Mouse (Mus musculus): Measurements from ENCODE around the gene Acp6. TPM values are rescaled to one million over a fixed set of nuclear protein-coding genes. Genes with fewer than 3 reads are reported as not detected.
A peak's percentile ranks its signal among the peaks of the same experiment; 100 is the strongest.

Gene Acp6
- total RNA-seq, 2 experiments from 2014 or later: 26.1 to 32.1 TPM

DNA sequence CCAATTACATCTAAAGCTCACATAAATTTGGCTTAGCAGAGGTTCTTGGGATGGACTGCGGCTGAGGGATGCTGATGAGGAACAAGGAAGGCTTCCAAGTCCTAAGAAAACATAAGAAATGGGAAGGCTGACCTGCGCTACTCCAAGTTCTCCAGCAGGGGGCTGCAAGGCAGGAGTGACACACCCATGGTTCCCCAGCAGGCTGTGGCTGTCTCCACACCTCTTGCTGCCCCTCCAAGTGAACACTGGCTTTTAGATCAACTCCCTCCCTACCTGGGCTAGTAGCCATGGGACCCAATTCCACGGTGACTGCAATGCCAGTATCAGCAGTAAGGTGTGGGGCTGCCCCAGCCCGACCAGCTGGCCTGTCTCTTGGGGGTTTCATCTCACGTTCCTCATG is 43.4 kb downstream of the Acp6 start:
- peak; percentile 56 to 57 for DNase-seq (ENCODE audit: extremely low spot score in 1 of 2, low spot score in 2 of 2)
- intact Hi-C loops (cut with DNase I): loop anchor here (2.0 to 5.0 kb wide), 2 partner anchors 137 to 385 kb away; no protein-coding TSS in a partner anchor

DNA sequence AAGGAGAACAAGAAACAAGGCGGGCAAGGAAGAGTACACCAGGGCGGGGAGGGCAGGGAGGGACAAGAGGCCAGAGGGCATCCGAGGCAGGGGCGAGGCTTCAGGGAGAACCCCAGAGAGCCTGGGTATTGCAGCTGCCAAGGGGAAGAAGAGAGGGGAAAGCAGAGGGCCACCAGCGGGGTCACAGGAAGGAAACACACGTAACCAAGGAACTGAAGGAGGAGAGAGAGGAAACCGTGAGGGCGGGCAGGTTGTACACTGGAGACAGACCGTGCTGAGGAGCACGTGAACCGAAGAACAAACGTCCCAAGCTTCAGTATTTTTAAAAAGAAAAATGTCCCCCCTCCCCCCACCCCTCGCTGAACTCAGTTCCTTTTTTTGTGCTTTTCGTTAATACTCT is 45.3 kb downstream of the Acp6 start:
- H3K4me3 ChIP-seq: no peak overlapping the region
- no peak for TF ChIP-seq CTCF (IDR thresholded peaks at IDR 0.05)
- no peak overlapping the region for H3K27ac ChIP-seq
- no peak for DNase-seq (ENCODE audit: extremely low spot score in 1 of 2, low spot score in 2 of 2)
- intact Hi-C loops (cut with DNase I): loop anchor here (2.0 to 5.0 kb wide), 2 partner anchors 135 to 383 kb away; no protein-coding TSS in a partner anchor

More for the DNA sequence above, 43.4 kb downstream of the Acp6 start:
- Histone ChIP-seq H3K4me3 (no peak overlapping the region), H3K27ac (no peak overlapping the region)
- TF ChIP-seq CTCF (IDR thresholded peaks at IDR 0.05): peak; percentile 85

DNA sequence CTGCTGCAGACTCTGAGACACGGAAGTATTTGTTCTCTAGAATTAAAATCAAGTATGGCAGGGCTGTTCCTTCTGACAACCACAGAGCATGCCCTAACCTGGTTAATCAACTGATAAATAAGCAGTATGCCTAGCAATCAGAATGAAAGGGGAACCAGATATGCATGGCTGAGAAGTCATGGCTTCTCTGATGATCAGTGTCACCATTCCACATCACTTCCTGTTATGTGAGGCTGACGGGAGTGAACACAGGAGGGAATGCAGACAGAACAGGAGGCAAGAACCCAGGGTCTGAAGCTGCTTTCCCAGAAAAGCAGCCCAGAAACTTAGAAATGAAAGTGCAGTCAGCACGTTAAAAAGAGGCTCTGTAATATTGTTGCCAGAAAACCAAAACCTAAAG is 47.9 kb downstream of the Acp6 start:
- intact Hi-C loops (cut with DNase I): no loop called here

DNA sequence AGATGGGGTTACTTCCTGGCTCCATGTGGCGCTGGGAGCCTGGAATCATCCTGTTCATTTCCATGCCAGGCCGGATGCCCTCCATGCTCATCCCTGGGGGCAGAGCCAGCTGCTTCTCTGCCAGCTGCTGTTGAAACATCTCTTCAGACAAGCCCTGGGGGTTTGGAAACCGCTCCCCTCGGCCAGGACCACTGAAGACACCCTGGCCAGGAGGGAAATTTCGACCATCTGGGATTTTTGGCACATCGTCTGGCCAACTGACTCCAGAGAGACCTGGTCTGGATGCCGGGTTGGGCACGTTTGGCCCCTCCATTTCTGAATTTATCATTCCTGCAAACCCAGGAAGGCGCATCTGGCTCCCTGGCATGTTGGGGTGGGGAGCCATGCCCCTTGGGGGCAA is 50.8 kb downstream of the Acp6 start:
- no peak for TF ChIP-seq CTCF (IDR thresholded peaks at IDR 0.05)
- intact Hi-C loops (cut with DNase I): no loop called here
- no peak overlapping the region for H3K4me3 ChIP-seq
- H3K27ac ChIP-seq: no peak overlapping the region
- DNase-seq (ENCODE audit: extremely low spot score in 1 of 2, low spot score in 2 of 2): no peak

More for the DNA sequence above, 47.9 kb downstream of the Acp6 start:
- no peak for TF ChIP-seq CTCF (IDR thresholded peaks at IDR 0.05)
- no peak for DNase-seq (ENCODE audit: extremely low spot score in 1 of 2, low spot score in 2 of 2)
- Histone ChIP-seq H3K4me3 (no peak overlapping the region), H3K27ac (no peak overlapping the region)

DNA sequence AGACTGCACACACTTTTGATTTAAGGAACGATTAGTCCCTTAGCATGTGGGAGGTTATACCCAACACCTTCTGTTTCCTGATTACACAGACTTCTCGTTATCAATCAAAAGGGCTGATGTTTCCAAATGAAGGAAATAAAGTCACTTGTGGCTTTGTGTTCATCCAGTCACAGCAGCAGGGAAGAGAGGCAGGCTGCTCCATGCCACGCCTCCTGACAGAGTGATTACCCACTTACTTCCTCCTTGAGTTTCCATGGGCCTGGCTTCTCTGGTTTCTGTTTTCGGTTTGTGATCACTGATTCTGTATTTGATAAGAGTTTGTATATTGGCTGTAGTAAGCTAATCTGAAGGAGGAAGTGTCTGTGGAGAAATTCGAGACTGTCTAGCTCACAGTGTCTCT is 52.6 kb downstream of the Acp6 start:
- DNase-seq (ENCODE audit: extremely low spot score in 1 of 2, low spot score in 2 of 2): no peak
- TF ChIP-seq CTCF (IDR thresholded peaks at IDR 0.05): no peak
- Histone ChIP-seq H3K4me3 (no peak overlapping the region), H3K27ac (no peak overlapping the region)
- intact Hi-C loops (cut with DNase I): no loop called here

DNA sequence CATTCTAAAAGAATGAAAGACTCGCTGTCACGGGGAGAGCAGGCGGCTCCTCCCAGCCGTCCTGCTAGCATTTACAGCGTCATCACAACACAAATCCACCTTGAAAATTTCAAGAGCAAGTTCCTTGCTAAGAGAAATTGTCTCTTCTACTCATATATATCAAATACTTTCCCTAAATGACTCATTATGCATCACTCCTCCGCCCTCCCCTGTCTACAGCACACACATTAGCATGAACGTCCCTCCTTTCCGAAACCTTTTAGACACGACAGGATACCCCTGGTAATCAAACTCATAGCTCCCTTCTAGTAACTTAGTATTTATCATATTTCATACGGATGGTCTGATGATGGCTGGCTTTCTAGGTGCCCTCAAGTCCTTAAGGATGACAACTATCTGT is 55.3 kb downstream of the Acp6 start:
- no peak for DNase-seq (ENCODE audit: extremely low spot score in 1 of 2, low spot score in 2 of 2)
- intact Hi-C loops (cut with DNase I): no loop called here
- H3K4me3 ChIP-seq: no peak overlapping the region
- TF ChIP-seq CTCF (IDR thresholded peaks at IDR 0.05): no peak
- H3K27ac ChIP-seq: no peak overlapping the region

DNA sequence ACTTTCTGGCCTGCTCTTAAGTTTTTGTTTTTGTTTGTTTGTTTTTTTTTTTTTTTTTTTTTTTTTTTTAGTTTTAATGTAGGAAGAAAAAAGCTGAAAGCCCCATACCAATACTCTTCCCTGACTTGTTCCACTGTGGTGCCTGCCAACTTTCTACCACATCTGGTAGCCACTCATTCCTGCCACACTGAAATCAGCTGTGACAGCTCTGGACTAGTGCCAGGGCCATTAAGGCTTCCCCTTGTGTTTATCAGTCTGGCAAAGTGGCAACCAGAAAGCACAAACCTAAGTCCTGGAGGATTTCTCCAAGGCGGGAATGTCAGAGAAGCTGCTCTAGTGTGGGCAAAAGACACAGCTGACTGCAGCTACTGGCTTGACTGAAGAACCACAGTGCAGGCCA is 55.9 kb downstream of the Acp6 start:
- intact Hi-C loops (cut with DNase I): no loop called here
- Histone ChIP-seq H3K27ac (no peak overlapping the region), H3K4me3 (no peak overlapping the region)
- no peak for DNase-seq (ENCODE audit: extremely low spot score in 1 of 2, low spot score in 2 of 2)
- no peak for TF ChIP-seq CTCF (IDR thresholded peaks at IDR 0.05)

DNA sequence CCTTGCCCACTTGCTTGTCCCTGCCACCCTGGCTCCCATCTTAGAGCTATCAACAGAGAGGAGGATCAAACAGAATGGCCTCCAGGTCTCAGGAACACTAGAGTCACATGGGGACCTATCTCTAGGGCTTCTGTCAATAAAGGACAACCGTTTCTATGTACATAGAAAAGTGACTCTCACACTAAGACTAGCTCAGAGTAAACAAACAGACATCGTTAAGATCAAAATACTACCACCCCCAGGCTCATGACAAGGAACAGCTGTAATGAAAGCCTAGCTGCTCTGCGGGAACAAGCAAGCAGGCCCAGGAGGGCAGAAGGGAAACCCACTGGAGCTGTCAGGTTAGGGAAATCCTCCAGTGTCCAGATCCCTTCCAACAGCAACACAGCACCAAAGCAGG is 56.9 kb downstream of the Acp6 start:
- no peak for DNase-seq (ENCODE audit: extremely low spot score in 1 of 2, low spot score in 2 of 2)
- Histone ChIP-seq H3K4me3 (no peak overlapping the region), H3K27ac (no peak overlapping the region)
- intact Hi-C loops (cut with DNase I): no loop called here
- no peak for TF ChIP-seq CTCF (IDR thresholded peaks at IDR 0.05)

DNA sequence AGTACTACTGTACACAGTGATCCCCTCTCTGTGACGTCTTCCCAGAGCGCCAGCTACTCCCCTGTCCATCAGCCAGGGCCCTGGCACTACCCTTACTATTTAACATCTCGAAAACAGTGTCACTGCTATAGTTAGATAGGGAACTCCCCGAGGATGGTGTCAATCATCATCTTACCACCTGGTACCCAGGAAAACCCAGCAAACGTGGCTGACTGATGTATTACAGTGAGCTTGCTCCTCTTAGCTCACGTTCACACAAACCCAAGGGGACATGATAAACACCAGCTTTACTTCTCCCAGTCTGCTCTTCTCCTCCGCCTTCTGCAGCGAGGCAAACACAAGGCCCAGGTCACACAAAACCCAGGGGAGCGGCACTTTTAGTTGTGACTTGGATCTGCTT is 64.7 kb downstream of the Acp6 start:
- no peak overlapping the region for H3K27ac ChIP-seq
- H3K4me3 ChIP-seq: no peak overlapping the region
- no peak for TF ChIP-seq CTCF (IDR thresholded peaks at IDR 0.05)
- intact Hi-C loops (cut with DNase I): no loop called here
- no peak for DNase-seq (ENCODE audit: extremely low spot score in 1 of 2, low spot score in 2 of 2)

DNA sequence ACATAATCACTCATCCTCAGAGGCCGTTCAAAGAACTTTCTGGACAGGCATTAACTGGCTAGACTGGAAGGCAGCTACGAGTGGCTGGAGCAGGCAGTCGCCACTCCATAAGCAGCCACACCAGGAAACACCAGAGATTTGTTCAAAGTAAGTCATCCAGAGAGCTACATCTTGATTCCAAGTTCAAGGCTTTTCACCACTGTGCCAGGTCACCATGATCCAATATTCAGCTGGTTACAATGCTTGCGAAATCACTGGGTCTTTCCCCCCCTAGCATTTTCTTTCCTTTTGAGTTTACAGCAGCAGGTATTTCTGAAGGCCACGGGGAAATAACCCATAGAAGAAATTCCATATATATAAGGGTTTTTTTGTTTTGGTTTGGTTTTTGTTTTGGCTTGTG is 66.7 kb downstream of the Acp6 start:
- Histone ChIP-seq H3K4me3 (no peak overlapping the region), H3K27ac (no peak overlapping the region)
- TF ChIP-seq CTCF (IDR thresholded peaks at IDR 0.05): no peak
- DNase-seq (ENCODE audit: extremely low spot score in 1 of 2, low spot score in 2 of 2): no peak
- intact Hi-C loops (cut with DNase I): no loop called here

DNA sequence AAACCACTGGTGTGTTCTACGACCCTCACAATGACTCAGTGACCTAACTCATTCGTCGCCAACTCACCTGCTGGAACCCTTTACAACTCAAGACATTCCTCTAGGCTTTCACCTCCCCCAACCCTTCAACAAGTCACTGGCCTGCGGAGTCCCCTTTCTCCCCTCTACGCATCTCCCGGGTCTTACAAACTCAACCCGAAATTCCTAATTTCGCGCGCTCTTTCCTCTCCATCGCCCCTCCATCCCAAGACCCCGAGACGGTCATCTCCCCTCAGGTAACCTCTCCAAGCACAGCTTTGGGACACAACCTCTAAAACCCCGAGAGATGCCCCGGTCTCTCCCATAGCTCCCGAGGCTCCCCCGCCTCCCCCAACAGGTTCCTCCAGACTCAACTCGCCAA is 68.1 kb downstream of the Acp6 start:
- Histone ChIP-seq H3K27ac (peak overlapping the region; percentile 53; the same call in 1 of the 2 replicates), H3K4me3 (peak overlapping the region; percentile 52)
- no peak for TF ChIP-seq CTCF (IDR thresholded peaks at IDR 0.05)
- DNase-seq (ENCODE audit: extremely low spot score in 1 of 2, low spot score in 2 of 2): no peak
- intact Hi-C loops (cut with DNase I): loop anchor here (1.0 to 2.0 kb wide), 2 partner anchors 68 to 72 kb away; partner anchors contain the start of gene Acp6

Other genes with a start within 250 kb of the Acp6 start
- gene Gja8, start 232.8 kb upstream of the Acp6 start, total RNA-seq (2021): not detected
- gene Bcl9, start 139.1 kb downstream of the Acp6 start, total RNA-seq (2021): 10 to 100 TPM; 55.3 to 60.0 TPM

Measured in left cerebral cortex, adult 2 months (tissue).